Comparison of ENCODE assay signal across 26 mouse cellular contexts in the genomic region with DNA sequence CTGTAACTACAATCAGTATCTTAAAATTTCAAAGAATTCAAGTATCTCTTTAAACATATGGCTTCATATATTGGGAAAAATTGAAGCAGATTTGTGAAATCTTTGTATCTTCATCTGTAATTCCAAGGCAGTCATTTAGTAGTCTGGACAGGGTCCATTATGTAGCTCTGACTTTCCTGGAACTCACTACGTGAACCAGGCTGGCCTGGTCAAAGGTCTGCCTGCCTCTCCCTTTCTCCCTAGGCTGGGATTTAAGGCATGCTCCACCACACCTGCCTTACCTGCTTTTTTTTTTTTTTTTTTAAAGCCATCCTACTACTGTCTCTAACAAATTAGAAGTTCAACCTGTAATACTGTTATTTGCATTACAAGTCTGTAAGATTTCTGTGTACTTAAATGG. TPM values are rescaled to one million over a fixed set of nuclear protein-coding genes. Genes with fewer than 3 reads are reported as not detected.
A peak's percentile ranks its signal among the peaks of the same experiment; 100 is the strongest.
DNase-seq lines count a peak whose midpoint lies in the region; ATAC-seq and TF ChIP-seq lines count a peak whose summit lies in the region.
"Had no signal": no experiment of that assay in that cellular context is flagged by ENCODE, and none has a peak within 500 bp of the region (broad histone marks: within the 10 kb centered on the region; RNA-seq: fewer than 3 reads in every experiment).

No protein-coding gene starts in this region.

- H3K4me2 ChIP-seq in kidney, embryonic 16.5 days (replicated peaks; ENCODE audit: low read depth, low read length) = no peak overlapping the region
- no peak overlapping the region for H3K4me2 ChIP-seq in intestine, embryonic 15.5 days (replicated peaks)
- no peak overlapping the region for H3K4me2 ChIP-seq in stomach, postnatal 0 days (replicated peaks; ENCODE audit: low read depth)
- H3K4me2 ChIP-seq: embryonic facial prominence, embryonic 13.5 days; heart, embryonic 13.5 days; hindbrain, embryonic 15.5 days; lung, embryonic 14.5 days had no signal

- no peaks in the 10 kb centered on the region for H3K9me3 ChIP-seq in kidney, embryonic 16.5 days (ENCODE audit: low read length)
- H3K9me3 ChIP-seq in intestine, embryonic 15.5 days = no peaks in the 10 kb centered on the region
- no peaks in the 10 kb centered on the region for H3K9me3 ChIP-seq in stomach, postnatal 0 days (ENCODE audit: control insufficient read depth, low read length)
- no peaks in the 10 kb centered on the region for H3K9me3 ChIP-seq in hindbrain, embryonic 10.5 days
- H3K9me3 ChIP-seq: G1E; heart, embryonic 13.5 days; hindbrain, embryonic 15.5 days had no signal

- TF ChIP-seq EP300 in stomach, postnatal 0 days (optimal IDR thresholded peaks at IDR 0.05) = no peak

- H3K4me3 ChIP-seq in kidney, embryonic 16.5 days (ENCODE audit: low read length) = no peak overlapping the region
- H3K4me3 ChIP-seq in intestine, embryonic 15.5 days (replicated peaks) = no peak overlapping the region
- no peak overlapping the region for H3K4me3 ChIP-seq in stomach, postnatal 0 days (ENCODE audit: low read depth, low read length)
- H3K4me3 ChIP-seq in hindbrain, embryonic 10.5 days = no peak overlapping the region
- H3K4me3 ChIP-seq: embryonic facial prominence, embryonic 13.5 days; gastrocnemius, adult 2 months; heart, adult 2 months; heart, embryonic 13.5 days; hindbrain, embryonic 15.5 days; layer of hippocampus, adult 2 months had no signal

- no peak for ATAC-seq in kidney, embryonic 16.5 days (ENCODE audit: low FRiP score, low TSS enrichment)
- ATAC-seq in intestine, embryonic 15.5 days = peak; percentile 90
- ATAC-seq in stomach, postnatal 0 days (ENCODE audit: low FRiP score, low TSS enrichment) = peak; percentile 70; the same call in 1 of the 2 replicates
- ATAC-seq: forebrain, embryonic 16.5 days; inflammation-experienced regulatory T-cells, adult 6 months had no signal

- TF ChIP-seq CTCF in stomach, postnatal 0 days (IDR thresholded peaks at IDR 0.05; ENCODE audit: low read depth) = no peak

- no peaks in the 10 kb centered on the region for H3K4me1 ChIP-seq in kidney, embryonic 16.5 days (ENCODE audit: insufficient read depth, low read length)
- no peaks in the 10 kb centered on the region for H3K4me1 ChIP-seq in intestine, embryonic 15.5 days (replicated peaks)
- H3K4me1 ChIP-seq in stomach, postnatal 0 days (replicated peaks; ENCODE audit: control insufficient read depth, insufficient read depth) = no peaks in the 10 kb centered on the region
- no peaks in the 10 kb centered on the region for H3K4me1 ChIP-seq in hindbrain, embryonic 10.5 days (replicated peaks)
- H3K4me1 ChIP-seq: embryonic facial prominence, embryonic 13.5 days; heart, embryonic 13.5 days; hindbrain, embryonic 15.5 days had no signal

- DNase-seq in kidney, adult 11 months = peak; percentile 52
- DNase-seq in kidney, postnatal 14 days = peak; percentile 49
- peak; percentile 57 for DNase-seq in stomach, postnatal 0 days (ENCODE audit: low spot score)
- DNase-seq in hindbrain, embryonic 10.5 days (ENCODE audit: low spot score) = no peak
- DNase-seq in cerebellum, postnatal 36 days = no peak
- DNase-seq: adrenal gland, adult 8-10 months; cerebellum, adult 11 months; cerebellum, adult 9-10 months; gastrocnemius, adult 2 months; gastrocnemius, postnatal 36 days; heart, adult 2 months; heart, postnatal 10 days; left cerebral cortex, postnatal 4 days; lung, embryonic 14.5 days; lung, postnatal 14 days; midbrain, embryonic 14.5 days had no signal

- WGBS in kidney, embryonic 16.5 days = 54% methylated on average over 1 of the region's 1 CpGs
- 45% methylated on average over 1 of the region's 1 CpGs for WGBS in intestine, embryonic 15.5 days
- 56% methylated on average over 1 of the region's 1 CpGs for WGBS in stomach, postnatal 0 days
- WGBS in hindbrain, embryonic 10.5 days = 81% methylated on average over 1 of the region's 1 CpGs

- H3K9ac ChIP-seq in kidney, embryonic 16.5 days (replicated peaks; ENCODE audit: low read length) = no peak overlapping the region
- no peak overlapping the region for H3K9ac ChIP-seq in intestine, embryonic 15.5 days
- no peak overlapping the region for H3K9ac ChIP-seq in stomach, postnatal 0 days (ENCODE audit: low read length)
- H3K9ac ChIP-seq: embryonic facial prominence, embryonic 13.5 days; heart, embryonic 13.5 days; hindbrain, embryonic 15.5 days; liver, embryonic 14.5 days; lung, embryonic 14.5 days had no signal

- H3K27me3 ChIP-seq in kidney, embryonic 16.5 days (ENCODE audit: insufficient read depth, low read length) = no peaks in the 10 kb centered on the region
- no peaks in the 10 kb centered on the region for H3K27me3 ChIP-seq in intestine, embryonic 15.5 days (replicated peaks)
- no peaks in the 10 kb centered on the region for H3K27me3 ChIP-seq in stomach, postnatal 0 days (ENCODE audit: control insufficient read depth, insufficient read depth, low read length)
- H3K27me3 ChIP-seq in hindbrain, embryonic 10.5 days (ENCODE audit: insufficient read depth, poor library complexity, severe bottlenecking) = no peaks in the 10 kb centered on the region
- H3K27me3 ChIP-seq: embryonic facial prominence, embryonic 13.5 days; heart, embryonic 13.5 days; hindbrain, embryonic 15.5 days had no signal

- H3K36me3 ChIP-seq in kidney, embryonic 16.5 days (ENCODE audit: insufficient read depth, low read length) = peaks cover 37% of the 10 kb centered on the region
- H3K36me3 ChIP-seq in intestine, embryonic 15.5 days = peaks cover 22% of the 10 kb centered on the region
- peaks cover 13% of the 10 kb centered on the region for H3K36me3 ChIP-seq in stomach, postnatal 0 days (ENCODE audit: control insufficient read depth, insufficient read depth, low read length)
- H3K36me3 ChIP-seq in hindbrain, embryonic 10.5 days = peaks cover 98% of the 10 kb centered on the region

- no peak overlapping the region for H3K27ac ChIP-seq in kidney, embryonic 16.5 days (ENCODE audit: low read length)
- no peak overlapping the region for H3K27ac ChIP-seq in intestine, embryonic 15.5 days
- no peak overlapping the region for H3K27ac ChIP-seq in stomach, postnatal 0 days (replicated peaks)
- no peak overlapping the region for H3K27ac ChIP-seq in hindbrain, embryonic 10.5 days
- H3K27ac ChIP-seq: embryonic facial prominence, embryonic 13.5 days; gastrocnemius, adult 2 months; heart, adult 2 months; heart, embryonic 13.5 days; hindbrain, embryonic 15.5 days; layer of hippocampus, adult 2 months; liver, embryonic 14.5 days had no signal

RNA-seq across cellular contexts. Expression of a gene that starts 10.8 kb away (rescaled TPM):
- 11.1 and 13.1 TPM in 2 replicates for polyA plus RNA-seq in kidney, embryonic 16.5 days (2015; fragmentation: Nextera tagmentation; extraction: Ambion mirVana)
- polyA plus RNA-seq in intestine, embryonic 15.5 days (2015; fragmentation: Nextera tagmentation; extraction: Ambion mirVana) = 9.0 and 10.2 TPM in 2 replicates
- polyA plus RNA-seq in stomach, postnatal 0 days (2015; fragmentation: Nextera tagmentation; extraction: Ambion mirVana) = 2.2 and 2.6 TPM in 2 replicates
- polyA plus RNA-seq in hindbrain, embryonic 10.5 days (2016; fragmentation: Nextera tagmentation; extraction: Ambion mirVana) = 8.7 and 12.4 TPM in 2 replicates

RNA-seq across cellular contexts. Expression of a gene that starts 45.6 kb away (rescaled TPM):
- polyA plus RNA-seq in kidney, embryonic 16.5 days (2015; fragmentation: Nextera tagmentation; extraction: Ambion mirVana) = 32.1 and 33.2 TPM in 2 replicates
- 19.3 and 21.6 TPM in 2 replicates for polyA plus RNA-seq in intestine, embryonic 15.5 days (2015; fragmentation: Nextera tagmentation; extraction: Ambion mirVana)
- polyA plus RNA-seq in stomach, postnatal 0 days (2015; fragmentation: Nextera tagmentation; extraction: Ambion mirVana) = 4.4 and 6.3 TPM in 2 replicates
- 43.3 and 54.4 TPM in 2 replicates for polyA plus RNA-seq in hindbrain, embryonic 10.5 days (2016; fragmentation: Nextera tagmentation; extraction: Ambion mirVana)

Comparison
In these comparisons a context has a peak if more than half of its experiments do, and no peak if none do; other contexts are left out.
1. DNase-seq: peak in kidney, adult 11 months (single experiment), kidney, postnatal 14 days (single experiment) and stomach, postnatal 0 days (single experiment); none in hindbrain, embryonic 10.5 days (single experiment) and cerebellum, postnatal 36 days (0 of 2).